Mouse (Mus musculus) layer of hippocampus, adult 11-12 months (tissue): ENCODE data around the gene Pacsin2.

Experiments
- DNase-seq: peaks from one replicate; pipeline ENCODE4 v3.0.0; 2022; ENCODE audit warnings: low spot score

Gene Pacsin2

GRCm38 (mm10) chr15:83451621-83452210 lies 12.7 kb downstream of the Pacsin2 start:
- peak; percentile 67 for DNase-seq

- DNase-seq = no peak
These were observed 14.4 kb downstream of the Pacsin2 start for GRCm38 (mm10) chr15:83450007-83450406.

- DNase-seq = no peak
These were observed 15.8 kb downstream of the Pacsin2 start for GRCm38 (mm10) chr15:83448646-83449045.

GRCm38 (mm10) chr15:83447791-83448544 lies 16.4 kb downstream of the Pacsin2 start:
- DNase-seq = peak; percentile 78

GRCm38 (mm10) chr15:83445908-83446307 lies 18.5 kb downstream of the Pacsin2 start:
- DNase-seq = no peak

- no peak for DNase-seq
These were observed 19.0 kb downstream of the Pacsin2 start for GRCm38 (mm10) chr15:83445383-83445782.

- no peak for DNase-seq
These were observed 20.0 kb downstream of the Pacsin2 start for GRCm38 (mm10) chr15:83444425-83444824.

- DNase-seq = no peak
These were observed 21.8 kb downstream of the Pacsin2 start for GRCm38 (mm10) chr15:83442495-83443037.

GRCm38 (mm10) chr15:83440726-83441125 lies 23.7 kb downstream of the Pacsin2 start:
- DNase-seq = no peak

- DNase-seq = no peak
These were observed 27.9 kb downstream of the Pacsin2 start for GRCm38 (mm10) chr15:83436541-83436940.

GRCm38 (mm10) chr15:83435324-83436090 lies 28.9 kb downstream of the Pacsin2 start:
- DNase-seq = no peak

GRCm38 (mm10) chr15:83434692-83435091 lies 29.7 kb downstream of the Pacsin2 start:
- DNase-seq = no peak

GRCm38 (mm10) chr15:83433344-83433743 lies 31.1 kb downstream of the Pacsin2 start:
- no peak for DNase-seq

GRCm38 (mm10) chr15:83432231-83433031 lies 32.0 kb downstream of the Pacsin2 start:
- DNase-seq = no peak

GRCm38 (mm10) chr15:83430986-83431763 lies 33.2 kb downstream of the Pacsin2 start:
- DNase-seq = no peak

GRCm38 (mm10) chr15:83430419-83430818 lies 34.0 kb downstream of the Pacsin2 start:
- DNase-seq = no peak

- no peak for DNase-seq
These were observed 35.8 kb downstream of the Pacsin2 start for GRCm38 (mm10) chr15:83428586-83428985.

- DNase-seq = no peak
These were observed 36.9 kb downstream of the Pacsin2 start for GRCm38 (mm10) chr15:83427294-83428163.

GRCm38 (mm10) chr15:83425794-83426193 lies 38.6 kb downstream of the Pacsin2 start:
- no peak for DNase-seq

GRCm38 (mm10) chr15:83425277-83425676 lies 39.1 kb downstream of the Pacsin2 start:
- DNase-seq = no peak
